Mouse (Mus musculus): ENCODE results near the gene Usp21.

- TF ChIP-seq POLR2AphosphoS2 (IDR thresholded peaks at IDR 0.05; ENCODE audit: low read length) = no peak
- no peak for TF ChIP-seq POLR2A (IDR thresholded peaks at IDR 0.05; ENCODE audit: control insufficient read depth in 1 of 2, insufficient read depth in 1 of 2, low read depth in 1 of 2, low read length in 2 of 2, poor library complexity in 1 of 2)
- TF ChIP-seq ZMIZ1 (IDR thresholded peaks at IDR 0.05; ENCODE audit: low read depth, low read length) = no peak
- TF ChIP-seq CTCF (IDR thresholded peaks at IDR 0.05 in 2 of 3, conservative IDR thresholded peaks at IDR 0.05 in 1 of 3; ENCODE audit: control insufficient read depth in 1 of 3, insufficient read depth in 1 of 3, low read depth in 2 of 3, low read length in 3 of 3, poor library complexity in 1 of 3, severe bottlenecking in 1 of 3) = no peak
- TF ChIP-seq NRF1 (IDR thresholded peaks at IDR 0.05; ENCODE audit: insufficient read depth, low read depth, low read length, poor library complexity, severe bottlenecking) = no peak
- TF ChIP-seq TCF12 (IDR thresholded peaks at IDR 0.05; ENCODE audit: low read depth, low read length) = no peak
- TF ChIP-seq MAFK (IDR thresholded peaks at IDR 0.05; ENCODE audit: borderline replicate concordance, low read depth, low read length) = no peak
Observed at GRCm38 (mm10) chr1:171330216-171330560, 42.4 kb upstream of the Usp21 start.
